Mouse (Mus musculus) 3134 (cell line): ENCODE data around the gene C3.
A peak's percentile ranks its signal among the peaks of the same experiment; 100 is the strongest.

Source experiments
- DNase-seq: peaks from one replicate; pipeline ENCODE4 v3.0.0-alpha.2; 2011; ENCODE audit warnings: low spot score; ENCODE audit not compliant: insufficient read length; ENCODE audit errors: extremely low read depth

The C3 gene

GRCm38 (mm10) chr17:57172378-57172777 is 55.6 kb downstream of the C3 start:
- no peak for DNase-seq

DNA sequence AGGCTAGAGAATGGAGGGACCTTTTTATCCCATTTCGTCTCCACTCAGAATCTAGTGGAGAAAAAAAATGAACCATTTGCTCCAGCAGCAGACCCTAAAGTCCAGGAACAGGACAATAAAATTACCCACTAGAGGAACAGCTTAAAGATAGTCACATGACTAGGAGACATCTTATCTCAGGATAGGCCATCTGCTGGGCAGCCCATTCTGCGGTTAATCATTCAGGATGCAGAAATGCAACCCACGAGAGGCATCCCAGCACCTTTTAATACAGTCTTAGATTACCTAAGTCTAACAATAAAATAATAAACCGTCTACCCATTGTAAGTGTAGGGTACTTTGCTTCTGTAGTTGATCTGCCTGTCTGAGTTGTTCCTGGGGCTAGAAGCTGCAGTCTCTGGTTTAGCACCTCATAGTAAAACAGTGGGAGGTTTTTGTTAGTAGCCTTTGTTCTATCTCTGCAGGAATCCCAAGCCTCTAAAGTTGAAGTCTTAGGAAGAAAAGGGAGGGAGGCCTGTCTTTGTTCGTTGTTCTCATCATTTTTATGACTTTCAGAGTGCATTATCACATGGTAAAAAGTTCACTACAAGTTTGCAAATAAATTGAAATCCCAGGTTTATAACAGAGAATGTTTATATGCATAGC is 57.2 kb downstream of the C3 start:
- no peak for DNase-seq

DNA sequence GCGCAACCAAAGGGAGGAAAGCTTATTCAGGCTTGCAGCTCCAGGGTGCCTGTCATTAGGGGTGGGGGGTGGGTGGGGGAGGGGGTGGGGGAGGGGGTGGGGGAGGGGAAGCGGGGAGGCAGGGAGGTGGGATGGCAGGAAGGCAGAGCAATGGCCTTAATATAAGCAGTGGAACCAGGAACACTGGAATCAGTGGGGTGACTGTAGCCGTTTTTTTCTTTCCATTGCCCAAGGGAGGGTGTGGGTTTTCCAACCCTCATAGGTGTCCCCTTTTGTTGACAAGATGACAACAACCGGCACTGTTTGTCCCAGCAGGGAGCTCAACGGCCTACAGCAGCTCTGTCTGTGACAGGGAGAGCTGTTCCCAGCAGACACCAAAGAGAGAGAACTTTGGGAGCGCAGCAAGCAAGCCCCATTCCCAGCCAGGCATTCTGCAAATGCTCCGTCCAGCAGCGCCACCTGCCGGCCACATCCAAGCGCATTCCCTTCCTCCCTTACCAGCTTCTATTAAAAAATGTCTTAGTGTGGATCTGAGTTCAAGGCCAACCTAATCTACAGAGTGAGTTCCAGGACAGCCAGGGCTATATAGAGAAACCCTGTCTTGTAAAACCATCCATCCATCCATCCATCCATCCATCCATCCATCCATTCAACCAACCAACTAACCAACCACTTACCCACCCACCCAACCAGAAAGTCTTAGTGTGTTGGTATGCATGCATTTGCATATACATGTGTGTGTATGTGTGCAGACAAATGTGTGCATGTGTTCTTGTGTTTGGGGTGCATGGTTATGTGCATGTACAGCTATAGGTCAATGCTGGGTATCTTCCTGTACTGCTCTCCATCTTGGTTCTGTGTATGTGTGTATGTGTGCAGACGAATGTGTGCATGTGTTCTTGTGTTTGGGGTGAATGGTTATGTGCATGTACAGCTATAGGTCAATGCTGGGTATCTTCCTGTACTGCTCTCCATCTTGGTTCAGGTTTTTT is 60.8 kb downstream of the C3 start:
- DNase-seq: peak; percentile 62
